Mouse (Mus musculus) liver, embryonic 18 days (tissue): ENCODE measurements around the gene Usp17la. TPM values are rescaled to one million over a fixed set of nuclear protein-coding genes. Genes with fewer than 3 reads are reported as not detected.

Source experiments
- polyA plus RNA-seq: library from polyadenylated mRNA; depleted of rRNA; stranded (reverse); fragments of >200 nt; gene quantifications from 2 replicates; pipeline ENCODE4 v1.2.3, GENCODE M21; 2012; rRNA removed

Gene Usp17la
- not detected in 2 replicates for polyA plus RNA-seq

GRCm38 (mm10) chr7:104856709-104857108 is at the start of gene Usp17la:
Gene Usp17la (plus strand): TSS chr7:104857009.

GRCm38 (mm10) chr7:104842503-104842902 is 14.3 kb upstream of the Usp17la start, which contains the start of gene Usp17lb:
Gene Usp17lb (minus strand): TSS chr7:104842603.

GRCm38 (mm10) chr7:104877731-104878130 is 20.9 kb downstream of the Usp17la start, which contains the start of gene Olfr665:
Gene Olfr665 (plus strand): TSS chr7:104878031.

GRCm38 (mm10) chr7:104895852-104896251 is 39.0 kb downstream of the Usp17la start, which contains the start of gene Olfr666:
Gene Olfr666 (minus strand): TSS chr7:104895952.

Other genes with a start within 250 kb of the Usp17la start
- not detected in 2 replicates for gene Olfr656, start 243.1 kb upstream of the Usp17la start, polyA plus RNA-seq
- not detected in 2 replicates for gene Olfr657, start 232.2 kb upstream of the Usp17la start, polyA plus RNA-seq
- 0.01 TPM in 1 of 2 replicates, not detected in the other for gene Olfr658, start 209.7 kb upstream of the Usp17la start, polyA plus RNA-seq
- gene Olfr659, start 190.3 kb upstream of the Usp17la start, polyA plus RNA-seq, result not detected in 2 replicates
- not detected in 2 replicates for gene Olfr661, start 170.5 kb upstream of the Usp17la start, polyA plus RNA-seq
- gene Usp17le, start 79.5 kb upstream of the Usp17la start, polyA plus RNA-seq, result 0.01 TPM in 1 of 2 replicates, not detected in the other
- gene Usp17lb, start 14.4 kb upstream of the Usp17la start, polyA plus RNA-seq, result not detected in 2 replicates
- not detected in 2 replicates for gene Olfr665, start 21.0 kb downstream of the Usp17la start, polyA plus RNA-seq
- not detected in 2 replicates for gene Olfr666, start 38.9 kb downstream of the Usp17la start, polyA plus RNA-seq
- gene Olfr667, start 64.5 kb downstream of the Usp17la start, polyA plus RNA-seq, result not detected in 2 replicates
- gene Olfr668, start 71.0 kb downstream of the Usp17la start, polyA plus RNA-seq, result not detected in 2 replicates
- not detected in 2 replicates for gene Olfr669, start 77.2 kb downstream of the Usp17la start, polyA plus RNA-seq
- gene Olfr670, start 105.6 kb downstream of the Usp17la start, polyA plus RNA-seq, result not detected in 2 replicates
- gene Olfr671, start 122.1 kb downstream of the Usp17la start, polyA plus RNA-seq, result not detected in 2 replicates
- not detected in 2 replicates for gene Olfr672, start 145.0 kb downstream of the Usp17la start, polyA plus RNA-seq
- not detected in 2 replicates for gene Olfr675, start 171.5 kb downstream of the Usp17la start, polyA plus RNA-seq
- not detected in 2 replicates for gene Olfr676, start 175.7 kb downstream of the Usp17la start, polyA plus RNA-seq
- not detected in 2 replicates for gene Olfr677, start 194.4 kb downstream of the Usp17la start, polyA plus RNA-seq
- not detected in 2 replicates for gene Olfr678, start 207.5 kb downstream of the Usp17la start, polyA plus RNA-seq
- not detected in 2 replicates for gene Olfr679, start 224.2 kb downstream of the Usp17la start, polyA plus RNA-seq
- gene Olfr680-ps1, start 235.8 kb downstream of the Usp17la start, polyA plus RNA-seq, result not detected in 2 replicates